Mouse (Mus musculus): ENCODE measurements at regions not wholly inside any gene's neighbourhood (a gene's known extent, or its start where the extent isn't known, plus 50 kb on each side); places are given as distances from the start of the nearest gene placed in this dataset.

DNA sequence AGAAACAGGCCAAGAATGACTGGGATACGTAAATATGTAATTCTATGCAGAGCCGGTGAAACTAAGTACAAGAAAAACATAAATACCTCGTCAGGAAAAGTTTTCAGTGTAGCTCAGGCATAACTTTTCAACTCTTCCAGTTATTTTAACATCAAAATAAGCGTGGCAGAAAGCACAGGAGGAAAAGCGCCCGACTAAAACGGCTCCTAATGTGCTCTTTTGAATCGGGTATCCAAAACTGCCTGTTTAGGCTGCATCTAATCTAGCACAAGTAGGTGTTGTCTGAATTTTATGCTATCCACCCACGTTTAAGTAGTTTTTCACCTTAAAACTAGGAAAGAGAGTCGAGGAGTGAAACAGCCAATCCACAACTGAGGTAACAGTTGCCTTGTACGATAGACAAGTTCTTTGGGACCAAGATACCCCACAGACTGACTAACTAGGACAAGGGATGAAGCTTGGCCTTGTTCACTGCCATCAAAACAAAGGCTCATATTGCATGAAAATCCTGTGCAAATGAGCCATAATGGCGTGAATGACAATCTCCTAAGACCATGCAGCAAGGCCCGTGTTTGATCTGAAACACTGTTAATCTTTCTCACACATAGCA, 232.0 kb upstream of the Zic4 start:
- no peak overlapping the region for H3K4me3 ChIP-seq (ENCODE audit: low read depth, low read length)
- TF ChIP-seq CTCF (IDR thresholded peaks at IDR 0.05; ENCODE audit: low read depth), result no peak
- H3K9ac ChIP-seq (ENCODE audit: low read depth, low read length), result no peak overlapping the region
- ATAC-seq, result no peak
- H3K36me3 ChIP-seq (ENCODE audit: control insufficient read depth, insufficient read depth), result no peaks in the 10 kb centered on the region
- 76% methylated on average over 13 of the region's 13 CpGs for WGBS
- no peaks in the 10 kb centered on the region for H3K27me3 ChIP-seq (replicated peaks; ENCODE audit: control insufficient read depth, insufficient read depth, low read length)
- no peak overlapping the region for H3K4me2 ChIP-seq (replicated peaks; ENCODE audit: low read depth)
- no peak overlapping the region for H3K27ac ChIP-seq (ENCODE audit: low read depth, low read length)
- H3K9me3 ChIP-seq (ENCODE audit: control insufficient read depth), result no peaks in the 10 kb centered on the region
- no peaks in the 10 kb centered on the region for H3K4me1 ChIP-seq (replicated peaks; ENCODE audit: control insufficient read depth, insufficient read depth, low read length)

DNA sequence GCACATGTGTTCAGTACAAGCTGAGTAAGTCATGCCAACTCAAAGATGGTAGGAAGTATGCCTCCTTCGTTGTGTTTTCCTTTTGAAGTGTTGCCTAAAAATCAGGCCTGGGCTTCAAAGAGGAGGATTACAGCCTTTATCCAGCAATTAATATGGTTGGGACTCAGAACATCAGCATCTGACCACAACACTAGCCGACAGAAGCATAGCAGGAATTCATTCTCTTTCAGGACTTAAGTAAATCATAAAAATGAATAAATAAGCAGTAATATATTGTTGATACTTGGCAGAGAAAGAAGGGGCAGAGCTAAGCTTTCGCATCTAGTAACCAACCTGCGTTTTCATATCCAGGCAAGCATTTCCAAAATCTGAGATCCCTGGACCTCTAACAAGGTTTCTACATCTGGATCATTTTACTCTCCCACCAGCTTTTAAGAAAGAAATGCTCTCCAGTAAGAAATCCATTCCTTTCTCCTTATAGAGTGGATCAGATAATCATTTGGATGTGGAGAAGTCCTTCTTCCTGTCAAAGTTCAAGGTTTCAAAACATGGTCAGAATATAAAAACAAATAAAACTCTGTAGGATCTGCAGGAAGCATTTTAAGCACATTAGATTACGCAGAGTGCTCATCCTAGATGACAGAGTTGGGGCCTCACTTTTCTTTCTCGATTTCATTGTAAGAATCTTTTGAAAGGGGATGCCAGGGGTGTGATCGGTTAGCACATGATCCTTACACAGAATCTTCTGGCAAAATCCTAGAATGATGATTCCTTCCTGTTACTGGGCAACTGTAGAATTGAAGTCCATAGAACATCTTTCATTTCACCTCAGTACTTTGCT, 230.6 kb upstream of the Zic4 start:
- no peak overlapping the region for H3K27ac ChIP-seq (ENCODE audit: low read depth, low read length)
- no peak overlapping the region for H3K4me3 ChIP-seq (ENCODE audit: low read depth, low read length)
- no peaks in the 10 kb centered on the region for H3K4me1 ChIP-seq (replicated peaks; ENCODE audit: control insufficient read depth, insufficient read depth, low read length)
- H3K27me3 ChIP-seq (replicated peaks; ENCODE audit: control insufficient read depth, insufficient read depth, low read length), result no peaks in the 10 kb centered on the region
- TF ChIP-seq CTCF (IDR thresholded peaks at IDR 0.05; ENCODE audit: low read depth), result no peak
- no peak overlapping the region for H3K4me2 ChIP-seq (replicated peaks; ENCODE audit: low read depth)
- 82% methylated on average over 7 of the region's 7 CpGs for WGBS
- no peak for ATAC-seq
- H3K36me3 ChIP-seq (ENCODE audit: control insufficient read depth, insufficient read depth), result no peaks in the 10 kb centered on the region
- H3K9ac ChIP-seq (ENCODE audit: low read depth, low read length), result no peak overlapping the region
- H3K9me3 ChIP-seq (ENCODE audit: control insufficient read depth), result no peaks in the 10 kb centered on the region

DNA sequence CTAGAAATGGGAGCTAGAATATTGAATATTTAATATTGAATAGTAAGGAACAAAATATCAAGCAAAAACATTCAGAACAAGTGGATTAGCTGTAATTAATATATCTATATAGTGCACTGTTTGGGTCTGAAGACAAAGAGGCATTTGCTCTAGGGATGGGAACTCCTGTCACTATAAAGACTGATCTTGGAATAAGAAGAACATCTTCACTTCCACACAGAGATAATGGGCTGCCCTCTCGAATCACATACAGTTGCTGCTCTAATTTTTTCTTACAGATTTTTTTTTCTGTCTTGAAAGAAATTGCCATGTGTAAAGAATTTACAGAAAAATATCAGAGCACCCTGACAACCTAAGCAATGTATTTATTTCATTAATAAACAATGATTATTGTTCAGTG, 229.7 kb upstream of the Zic4 start:
- Histone ChIP-seq H3K9me3 (ENCODE audit: control insufficient read depth) (no peaks in the 10 kb centered on the region), H3K4me2 (replicated peaks; ENCODE audit: low read depth) (no peak overlapping the region), H3K36me3 (ENCODE audit: control insufficient read depth, insufficient read depth) (no peaks in the 10 kb centered on the region), H3K4me3 (ENCODE audit: low read depth, low read length) (no peak overlapping the region), H3K27ac (ENCODE audit: low read depth, low read length) (no peak overlapping the region), H3K4me1 (replicated peaks; ENCODE audit: control insufficient read depth, insufficient read depth, low read length) (no peaks in the 10 kb centered on the region), H3K27me3 (replicated peaks; ENCODE audit: control insufficient read depth, insufficient read depth, low read length) (no peaks in the 10 kb centered on the region), H3K9ac (ENCODE audit: low read depth, low read length) (no peak overlapping the region)
- TF ChIP-seq CTCF (IDR thresholded peaks at IDR 0.05; ENCODE audit: low read depth), result no peak
- 64% methylated on average over 1 of the region's 1 CpGs for WGBS
- no peak for ATAC-seq

DNA sequence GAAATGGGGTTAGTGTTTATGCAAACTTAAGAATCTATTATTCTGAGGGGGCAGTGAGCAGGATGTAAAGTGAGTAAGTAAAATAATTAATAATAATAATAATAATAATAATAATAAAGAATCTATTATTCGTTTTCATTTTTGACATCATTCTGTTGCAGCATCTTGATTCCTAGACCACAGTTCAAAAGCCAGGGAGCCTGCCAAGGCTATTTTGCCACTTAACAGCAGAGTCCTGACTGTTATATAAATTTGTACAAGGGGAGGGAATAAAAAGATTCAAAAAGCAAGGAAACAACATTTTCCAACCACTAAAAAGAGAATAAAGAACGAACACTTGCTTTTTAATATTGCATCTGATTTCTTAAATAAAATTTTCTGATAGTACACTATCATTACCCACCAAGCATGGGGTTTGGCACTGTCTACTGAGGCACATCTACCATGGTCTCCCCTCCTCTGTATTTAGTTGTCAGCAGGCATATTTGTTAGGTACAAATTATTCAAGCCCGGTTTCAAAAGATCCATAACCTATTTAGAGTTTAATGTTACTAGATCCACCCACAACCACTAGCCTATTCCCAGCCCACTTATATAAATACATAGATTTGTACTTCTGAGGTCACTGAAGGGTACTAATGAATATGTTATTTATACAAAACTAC, 228.8 kb upstream of the Zic4 start:
- no peak overlapping the region for H3K4me2 ChIP-seq (replicated peaks; ENCODE audit: low read depth)
- H3K4me1 ChIP-seq (replicated peaks; ENCODE audit: control insufficient read depth, insufficient read depth, low read length), result no peaks in the 10 kb centered on the region
- no peak for TF ChIP-seq CTCF (IDR thresholded peaks at IDR 0.05; ENCODE audit: low read depth)
- H3K36me3 ChIP-seq (ENCODE audit: control insufficient read depth, insufficient read depth), result no peaks in the 10 kb centered on the region
- H3K27ac ChIP-seq (ENCODE audit: low read depth, low read length), result no peak overlapping the region
- H3K9me3 ChIP-seq (ENCODE audit: control insufficient read depth), result no peaks in the 10 kb centered on the region
- no peak overlapping the region for H3K4me3 ChIP-seq (ENCODE audit: low read depth, low read length)
- WGBS, result 82% methylated on average over 3 of the region's 3 CpGs
- ATAC-seq, result no peak
- H3K9ac ChIP-seq (ENCODE audit: low read depth, low read length), result no peak overlapping the region
- H3K27me3 ChIP-seq (replicated peaks; ENCODE audit: control insufficient read depth, insufficient read depth, low read length), result no peaks in the 10 kb centered on the region

DNA sequence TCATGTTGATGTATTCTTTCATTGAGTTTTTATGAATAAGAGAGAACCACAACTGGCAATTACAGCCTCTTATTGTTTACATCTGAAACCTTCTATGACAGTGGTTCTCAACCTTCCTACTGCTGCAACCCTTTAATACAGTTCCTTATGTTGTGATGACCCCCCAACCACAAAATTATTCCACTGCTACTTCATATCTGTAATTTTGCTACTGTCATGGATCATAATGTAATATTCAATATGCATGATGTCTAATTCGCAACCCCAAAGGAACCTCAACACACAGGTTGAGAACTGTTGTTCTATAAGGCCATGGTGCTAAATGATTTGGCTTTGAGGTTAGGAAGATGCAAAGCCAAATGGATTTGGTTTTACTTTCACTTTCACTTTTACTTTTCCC, 227.9 kb upstream of the Zic4 start:
- no peaks in the 10 kb centered on the region for H3K36me3 ChIP-seq (ENCODE audit: control insufficient read depth, insufficient read depth)
- no peak for ATAC-seq
- no peaks in the 10 kb centered on the region for H3K27me3 ChIP-seq (replicated peaks; ENCODE audit: control insufficient read depth, insufficient read depth, low read length)
- no peak overlapping the region for H3K27ac ChIP-seq (ENCODE audit: low read depth, low read length)
- no peaks in the 10 kb centered on the region for H3K9me3 ChIP-seq (ENCODE audit: control insufficient read depth)
- H3K4me3 ChIP-seq (ENCODE audit: low read depth, low read length), result no peak overlapping the region
- no peak for TF ChIP-seq CTCF (IDR thresholded peaks at IDR 0.05; ENCODE audit: low read depth)
- 93% methylated on average over 1 of the region's 1 CpGs for WGBS
- H3K4me1 ChIP-seq (replicated peaks; ENCODE audit: control insufficient read depth, insufficient read depth, low read length), result no peaks in the 10 kb centered on the region
- no peak overlapping the region for H3K9ac ChIP-seq (ENCODE audit: low read depth, low read length)
- H3K4me2 ChIP-seq (replicated peaks; ENCODE audit: low read depth), result no peak overlapping the region

DNA sequence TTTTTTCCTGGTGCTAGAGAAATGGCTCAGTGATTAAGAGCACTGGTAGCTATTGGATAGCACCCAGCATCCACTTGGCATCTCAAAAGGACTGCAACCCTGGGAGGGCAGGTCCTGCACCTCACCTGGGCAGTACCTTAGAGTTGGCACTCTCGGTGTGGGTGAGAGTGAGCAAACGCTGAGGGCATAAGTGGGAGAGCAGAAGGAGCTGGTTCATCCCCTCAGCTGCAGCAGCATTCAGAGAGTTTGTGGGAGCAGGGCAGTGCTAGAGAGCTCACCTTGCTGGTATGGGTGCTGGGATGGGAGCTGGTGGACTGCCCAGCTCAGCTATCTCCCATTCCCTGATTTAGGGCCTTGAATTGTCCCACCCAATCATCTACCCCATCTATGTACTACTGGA, 227.1 kb upstream of the Zic4 start:
- Histone ChIP-seq H3K9me3 (ENCODE audit: control insufficient read depth) (no peaks in the 10 kb centered on the region), H3K4me3 (ENCODE audit: low read depth, low read length) (no peak overlapping the region), H3K27me3 (replicated peaks; ENCODE audit: control insufficient read depth, insufficient read depth, low read length) (no peaks in the 10 kb centered on the region), H3K27ac (ENCODE audit: low read depth, low read length) (no peak overlapping the region), H3K4me1 (replicated peaks; ENCODE audit: control insufficient read depth, insufficient read depth, low read length) (no peaks in the 10 kb centered on the region), H3K9ac (ENCODE audit: low read depth, low read length) (no peak overlapping the region), H3K4me2 (replicated peaks; ENCODE audit: low read depth) (no peak overlapping the region), H3K36me3 (ENCODE audit: control insufficient read depth, insufficient read depth) (no peaks in the 10 kb centered on the region)
- no peak for TF ChIP-seq CTCF (IDR thresholded peaks at IDR 0.05; ENCODE audit: low read depth)
- no peak for ATAC-seq
- WGBS, result 72% methylated on average over 2 of the region's 2 CpGs

Measured in intestine, postnatal 0 days (tissue).